Mouse (Mus musculus) embryonic facial prominence, embryonic 10.5 days (tissue): ENCODE data around the gene Myoz1. TPM values are rescaled to one million over a fixed set of nuclear protein-coding genes. Genes with fewer than 3 reads are reported as not detected.

Source experiments
- DNase-seq: peaks from one replicate; pipeline ENCODE4 v3.0.0-alpha.2; 2017; ENCODE audit warnings: low spot score
- H3K27ac ChIP-seq: fragments of 300-500 bp; sonication (generic); replicated peaks from 2 replicates; pipeline ENCODE4 v1.5.1; 2016; ENCODE audit warnings: mild to moderate bottlenecking
- H3K27me3 ChIP-seq: fragments of 300-500 bp; sonication (generic); replicated peaks from 2 replicates; pipeline ENCODE4 v1.6.1; 2016; ENCODE audit warnings: low read depth, mild to moderate bottlenecking; ENCODE audit not compliant: poor library complexity, severe bottlenecking
- H3K36me3 ChIP-seq: fragments of 300-500 bp; sonication (generic); replicated peaks from 2 replicates; pipeline ENCODE4 v1.6.1; 2016; ENCODE audit warnings: mild to moderate bottlenecking, moderate library complexity
- H3K4me1 ChIP-seq: fragments of 300-500 bp; sonication (generic); 2 replicates; pipeline ENCODE4 v1.6.1; 2016
- H3K4me3 ChIP-seq: fragments of 300-500 bp; sonication (generic); 2 replicates; pipeline ENCODE4 v1.5.1; 2016; ENCODE audit warnings: mild to moderate bottlenecking, moderate library complexity
- H3K9me3 ChIP-seq: fragments of 300-500 bp; sonication (generic); 2 replicates; pipeline ENCODE4 v1.6.1; 2016; ENCODE audit warnings: mild to moderate bottlenecking
- WGBS: fragments of 180-500 bp; shearing (Covaris S2); methylation state at CpG from one replicate; pipeline ENCODE4 v1.1.7; 2016; 5-methylcytosine and 5-hydroxymethylcytosine counted together
- polyA plus RNA-seq: library from polyadenylated mRNA; unstranded; fragments of >200 nt; fragmentation: Nextera tagmentation; extraction: Ambion mirVana; gene quantifications from 2 replicates; pipeline ENCODE4 v1.2.1, GENCODE M21; 2016

Gene Myoz1
- polyA plus RNA-seq, 1 experiment from 2014 or later, result 0.71 TPM

GRCm38 (mm10) chr14:20622907-20623306 is 33.4 kb downstream of the Myoz1 start:
- DNase-seq, result no peak
- WGBS, result 96% methylated on average over 3 of the region's 3 CpGs

GRCm38 (mm10) chr14:20622412-20622811 is 33.9 kb downstream of the Myoz1 start:
- H3K36me3 ChIP-seq, result peaks cover 22% of the 10 kb centered on the region
- no peaks in the 10 kb centered on the region for H3K4me1 ChIP-seq
- WGBS, result 87% methylated on average over 2 of the region's 2 CpGs
- no peak for DNase-seq
- no peak overlapping the region for H3K4me3 ChIP-seq
- no peaks in the 10 kb centered on the region for H3K27me3 ChIP-seq
- no peaks in the 10 kb centered on the region for H3K9me3 ChIP-seq
- H3K27ac ChIP-seq, result no peak overlapping the region

More at GRCm38 (mm10) chr14:20622907-20623306, 33.4 kb downstream of the Myoz1 start:
- H3K27me3 ChIP-seq, result no peaks in the 10 kb centered on the region
- no peak overlapping the region for H3K27ac ChIP-seq
- H3K36me3 ChIP-seq, result peaks cover 23% of the 10 kb centered on the region
- H3K4me1 ChIP-seq, result no peaks in the 10 kb centered on the region
- H3K9me3 ChIP-seq, result no peaks in the 10 kb centered on the region
- H3K4me3 ChIP-seq, result no peak overlapping the region

GRCm38 (mm10) chr14:20621903-20622302 is 34.4 kb downstream of the Myoz1 start:
- Histone ChIP-seq H3K27ac (no peak overlapping the region), H3K4me3 (no peak overlapping the region), H3K27me3 (no peaks in the 10 kb centered on the region), H3K36me3 (peaks cover 19% of the 10 kb centered on the region), H3K4me1 (no peaks in the 10 kb centered on the region), H3K9me3 (no peaks in the 10 kb centered on the region)
- WGBS, result 87% methylated on average over 2 of the region's 2 CpGs
- no peak for DNase-seq

GRCm38 (mm10) chr14:20619131-20619530 is 37.2 kb downstream of the Myoz1 start:
- Histone ChIP-seq H3K4me1 (no peaks in the 10 kb centered on the region), H3K36me3 (peaks cover 19% of the 10 kb centered on the region), H3K27me3 (no peaks in the 10 kb centered on the region), H3K27ac (no peak overlapping the region), H3K4me3 (no peak overlapping the region), H3K9me3 (no peaks in the 10 kb centered on the region)
- no peak for DNase-seq

GRCm38 (mm10) chr14:20618211-20618610 is 38.1 kb downstream of the Myoz1 start:
- Histone ChIP-seq H3K36me3 (peaks cover 19% of the 10 kb centered on the region), H3K9me3 (no peaks in the 10 kb centered on the region), H3K4me1 (no peaks in the 10 kb centered on the region), H3K27ac (no peak overlapping the region), H3K4me3 (no peak overlapping the region), H3K27me3 (no peaks in the 10 kb centered on the region)
- WGBS, result 80% methylated on average over 5 of the region's 5 CpGs
- no peak for DNase-seq

- Histone ChIP-seq H3K36me3 (peaks cover 19% of the 10 kb centered on the region), H3K4me3 (no peak overlapping the region), H3K4me1 (no peaks in the 10 kb centered on the region), H3K27me3 (no peaks in the 10 kb centered on the region), H3K27ac (no peak overlapping the region), H3K9me3 (no peaks in the 10 kb centered on the region)
- WGBS, result 51% methylated on average over 2 of the region's 2 CpGs
- DNase-seq, result no peak
Observed at GRCm38 (mm10) chr14:20616421-20616820, 39.9 kb downstream of the Myoz1 start.

GRCm38 (mm10) chr14:20615075-20615474 is 41.3 kb downstream of the Myoz1 start:
- Histone ChIP-seq H3K4me1 (no peaks in the 10 kb centered on the region), H3K36me3 (peaks cover 9% of the 10 kb centered on the region), H3K27ac (no peak overlapping the region), H3K9me3 (no peaks in the 10 kb centered on the region), H3K27me3 (no peaks in the 10 kb centered on the region), H3K4me3 (no peak overlapping the region)
- 97% methylated on average over 2 of the region's 2 CpGs for WGBS
- DNase-seq, result no peak

GRCm38 (mm10) chr14:20612820-20613219 is 43.5 kb downstream of the Myoz1 start:
- WGBS, result 93% methylated on average over 1 of the region's 1 CpGs

GRCm38 (mm10) chr14:20610146-20610545 is 46.2 kb downstream of the Myoz1 start:
- no peaks in the 10 kb centered on the region for H3K27me3 ChIP-seq
- DNase-seq, result peak; percentile 21
- no peak overlapping the region for H3K27ac ChIP-seq
- WGBS, result 81% methylated on average over 4 of the region's 4 CpGs
- no peaks in the 10 kb centered on the region for H3K9me3 ChIP-seq
- H3K36me3 ChIP-seq, result peaks cover 19% of the 10 kb centered on the region
- H3K4me1 ChIP-seq, result no peaks in the 10 kb centered on the region
- H3K4me3 ChIP-seq, result no peak overlapping the region

More at GRCm38 (mm10) chr14:20612820-20613219, 43.5 kb downstream of the Myoz1 start:
- H3K27ac ChIP-seq, result no peak overlapping the region
- no peak for DNase-seq
- H3K36me3 ChIP-seq, result peaks cover under 1% of the 10 kb centered on the region; the same call in 1 of the 2 replicates
- H3K4me3 ChIP-seq, result no peak overlapping the region
- H3K9me3 ChIP-seq, result no peaks in the 10 kb centered on the region
- no peaks in the 10 kb centered on the region for H3K27me3 ChIP-seq
- no peaks in the 10 kb centered on the region for H3K4me1 ChIP-seq

- Histone ChIP-seq H3K9me3 (no peaks in the 10 kb centered on the region), H3K27ac (no peak overlapping the region), H3K4me3 (no peak overlapping the region), H3K27me3 (no peaks in the 10 kb centered on the region), H3K4me1 (no peaks in the 10 kb centered on the region), H3K36me3 (peaks cover 22% of the 10 kb centered on the region)
- WGBS, result 89% methylated on average over 3 of the region's 3 CpGs
- no peak for DNase-seq
Observed at GRCm38 (mm10) chr14:20609519-20609918, 46.8 kb downstream of the Myoz1 start.

GRCm38 (mm10) chr14:20607396-20608126 is 48.8 kb downstream of the Myoz1 start:
- H3K36me3 ChIP-seq, result peaks cover 32% of the 10 kb centered on the region
- H3K4me3 ChIP-seq, result no peak overlapping the region
- DNase-seq, result no peak
- H3K4me1 ChIP-seq, result no peaks in the 10 kb centered on the region
- WGBS, result 89% methylated on average over 9 of the region's 9 CpGs
- H3K27ac ChIP-seq, result no peak overlapping the region
- no peaks in the 10 kb centered on the region for H3K27me3 ChIP-seq
- no peaks in the 10 kb centered on the region for H3K9me3 ChIP-seq

- no peaks in the 10 kb centered on the region for H3K27me3 ChIP-seq
- peaks cover 17% of the 10 kb centered on the region for H3K36me3 ChIP-seq
- no peak overlapping the region for H3K4me3 ChIP-seq
- no peak overlapping the region for H3K27ac ChIP-seq
- peaks cover under 1% of the 10 kb centered on the region; the same call in 1 of the 2 replicates for H3K4me1 ChIP-seq
- no peaks in the 10 kb centered on the region for H3K9me3 ChIP-seq
- DNase-seq, result no peak
- 97% methylated on average over 1 of the region's 1 CpGs for WGBS
Observed at GRCm38 (mm10) chr14:20601287-20601686, 55.1 kb downstream of the Myoz1 start.

- Histone ChIP-seq H3K27ac (no peak overlapping the region), H3K9me3 (no peaks in the 10 kb centered on the region), H3K27me3 (no peaks in the 10 kb centered on the region), H3K4me1 (peaks cover 11% of the 10 kb centered on the region), H3K4me3 (no peak overlapping the region), H3K36me3 (peaks cover 14% of the 10 kb centered on the region)
- no peak for DNase-seq
- WGBS, result 54% methylated on average over 2 of the region's 2 CpGs
Observed at GRCm38 (mm10) chr14:20600203-20600602, 56.1 kb downstream of the Myoz1 start.
